In the genomic region with DNA sequence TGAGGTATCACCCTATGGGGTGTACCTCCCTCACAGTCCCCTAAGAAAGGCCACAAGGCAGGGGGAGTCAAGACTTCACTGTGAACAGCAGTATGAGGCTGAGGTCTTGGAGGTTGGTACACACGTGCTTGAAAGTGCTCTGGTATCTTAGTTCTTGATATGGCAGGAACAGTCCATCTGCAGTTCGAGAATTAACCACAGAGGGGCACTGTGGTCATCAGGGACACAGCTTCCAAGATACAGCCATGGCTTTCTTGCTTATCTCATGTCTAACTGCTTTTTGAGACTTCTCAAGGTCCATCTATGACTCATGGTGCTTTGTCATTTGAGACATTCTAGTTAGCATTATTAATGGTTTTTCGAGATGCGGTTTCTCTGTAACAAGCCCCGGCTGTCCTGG, we compare ENCODE assay signal across 8 mouse cellular contexts. TPM values are rescaled to one million over a fixed set of nuclear protein-coding genes. Genes with fewer than 3 reads are reported as not detected.
DNase-seq lines count a peak whose midpoint lies in the region; ATAC-seq and TF ChIP-seq lines count a peak whose summit lies in the region.
"Had no signal": no experiment of that assay in that cellular context is flagged by ENCODE, and none has a peak within 500 bp of the region (broad histone marks: within the 10 kb centered on the region; RNA-seq: fewer than 3 reads in every experiment).

No protein-coding gene starts in this region.

- TF ChIP-seq POLR2A in CH12.LX (IDR thresholded peaks at IDR 0.05; ENCODE audit: low read depth, low read length) = no peak; the same call in 1 of the 2 replicates

- DNase-seq in CH12.LX (ENCODE audit: extremely low read depth) = peak; percentile 93
- no peak for DNase-seq in Patski (ENCODE audit: low read depth, low spot score)
- DNase-seq in cerebellum, adult 9-11 months = peak; percentile 76
- peak; percentile 79 for DNase-seq in gastrocnemius, postnatal 10 days
- DNase-seq in layer of hippocampus, adult 11-12 months (ENCODE audit: low spot score) = peak; percentile 87
- peak; percentile 88 for DNase-seq in lung, embryonic 14.5 days
- DNase-seq in right cerebral cortex, postnatal 14 days = peak; percentile 77

- no peaks in the 10 kb centered on the region for H3K27me3 ChIP-seq in CH12.LX (replicated peaks)
- H3K27me3 ChIP-seq in Patski = peaks cover 12% of the 10 kb centered on the region
- H3K27me3 ChIP-seq in lung, embryonic 14.5 days (ENCODE audit: insufficient read depth, low read length) = no peaks in the 10 kb centered on the region

- in situ Hi-C loops in CH12.LX (cut with MboI; ENCODE audit: low pct_ligation_motif_present, low pct_unique_long_range_greater_than_20kb, low sequenced_read_pairs) = no loop called here
- in situ Hi-C loops in Patski (cut with MboI; ENCODE audit: low pct_unique_long_range_greater_than_20kb) = no loop called here

- peak overlapping the region; percentile 32; the same call in 1 of the 2 replicates for H3K4me2 ChIP-seq in CH12.LX (ENCODE audit: insufficient read depth, low read depth, poor library complexity, severe bottlenecking)
- no peak overlapping the region for H3K4me2 ChIP-seq in lung, embryonic 14.5 days
- H3K4me2 ChIP-seq: lung, embryonic 15.5 days had no signal

- peaks cover 0 to under 1% of the 10 kb centered on the region in 2 experiments for H3K36me3 ChIP-seq in CH12.LX (replicated peaks in 1 of 2; ENCODE audit: control insufficient read depth in 1 of 2, insufficient read depth in 1 of 2, low read length in 1 of 2)
- H3K36me3 ChIP-seq in lung, embryonic 14.5 days (ENCODE audit: insufficient read depth) = no peaks in the 10 kb centered on the region
- H3K36me3 ChIP-seq: lung, embryonic 15.5 days had no signal

- peaks cover 2 to 25% of the 10 kb centered on the region in 2 experiments for H3K4me1 ChIP-seq in CH12.LX (ENCODE audit: control insufficient read depth in 1 of 2, insufficient read depth in 2 of 2)
- H3K4me1 ChIP-seq in lung, embryonic 14.5 days (ENCODE audit: insufficient read depth) = no peaks in the 10 kb centered on the region

- no peak overlapping the region for H3K4me3 ChIP-seq in CH12.LX (replicated peaks in 1 of 3; ENCODE audit: low read depth in 2 of 3, low read length in 2 of 3, poor library complexity in 1 of 3)
- no peak overlapping the region for H3K4me3 ChIP-seq in lung, embryonic 14.5 days (ENCODE audit: low read depth, low read length)
- H3K4me3 ChIP-seq: lung, embryonic 15.5 days had no signal

- TF ChIP-seq CTCF in CH12.LX (conservative IDR thresholded peaks at IDR 0.05 in 1 of 2, IDR thresholded peaks at IDR 0.05 in 1 of 2; ENCODE audit: low read depth in 2 of 2, low read length in 2 of 2) (peak; percentile 88 to 89), Patski (IDR thresholded peaks at IDR 0.05) (peak; percentile 82)
- TF ChIP-seq CTCF in lung, embryonic 14.5 days (IDR thresholded peaks at IDR 0.05; ENCODE audit: low read depth) = peak; percentile 81

- H3K9ac ChIP-seq in CH12.LX (ENCODE audit: insufficient read depth, low read depth) = no peak overlapping the region
- no peak overlapping the region for H3K9ac ChIP-seq in lung, embryonic 14.5 days
- H3K9ac ChIP-seq: lung, embryonic 15.5 days had no signal

- H3K9me3 ChIP-seq in CH12.LX (replicated peaks; ENCODE audit: low read length) = no peaks in the 10 kb centered on the region
- H3K9me3 ChIP-seq in lung, embryonic 14.5 days (ENCODE audit: low read depth, low read length) = no peaks in the 10 kb centered on the region
- H3K9me3 ChIP-seq: lung, embryonic 15.5 days had no signal

- CTCF ChIA-PET in Patski (lab: Charles Lee) = interaction anchor here (0.9 to 1.7 kb wide), 3 partner anchors 9 to 76 kb away, joined by 3 to 7 read pairs (median 5); no protein-coding TSS in a partner anchor

- peak; percentile 86 for ATAC-seq in Patski
- ATAC-seq in lung, embryonic 14.5 days (ENCODE audit: insufficient read depth) = no peak

- no peak overlapping the region for H3K27ac ChIP-seq in CH12.LX (ENCODE audit: insufficient read depth, low read depth)
- no peak overlapping the region for H3K27ac ChIP-seq in lung, embryonic 14.5 days (ENCODE audit: low read depth)
- H3K27ac ChIP-seq: lung, embryonic 15.5 days had no signal

- TF ChIP-seq EP300 in CH12.LX (IDR thresholded peaks at IDR 0.05; ENCODE audit: low read length) = no peak

- peak; percentile 86 for TF ChIP-seq RAD21 in CH12.LX (IDR thresholded peaks at IDR 0.05; ENCODE audit: low read depth, low read length)

- 22% methylated on average over 5 of the region's 5 CpGs for WGBS in lung, embryonic 14.5 days

- H3K79me2 ChIP-seq in CH12.LX (replicated peaks; ENCODE audit: control insufficient read depth, extremely low read depth, insufficient read depth, poor library complexity, severe bottlenecking) = no peaks in the 10 kb centered on the region

- dilution Hi-C loops in CH12.LX (cut with MboI; ENCODE audit: extremely low pct_ligation_motif_present, extremely low pct_unique_long_range_greater_than_20kb, low sequenced_read_pairs) = no loop called here

- POLR2A ChIA-PET in Patski (lab: Charles Lee) = no interaction called here

TF ChIP-seq in CH12.LX, 34 proteins besides CTCF, POLR2A, EP300 and RAD21 (continues in another document):
- TF ChIP-seq KAT2A (IDR thresholded peaks at IDR 0.05; ENCODE audit: insufficient replicate concordance, low read length) (no peak), HCFC1 (IDR thresholded peaks at IDR 0.05; ENCODE audit: low read depth, low read length) (no peak), CHD2 (IDR thresholded peaks at IDR 0.05; ENCODE audit: low read length) (no peak), SIN3A (IDR thresholded peaks at IDR 0.05; ENCODE audit: low read length) (peak; percentile 78; the same call in 1 of the 2 replicates), POLR2AphosphoS2 (IDR thresholded peaks at IDR 0.05; ENCODE audit: low read depth, low read length) (no peak), PAX5 (IDR thresholded peaks at IDR 0.05; ENCODE audit: low read length) (no peak), ELF1 (IDR thresholded peaks at IDR 0.05; ENCODE audit: low read depth, low read length) (no peak), MXI1 (IDR thresholded peaks at IDR 0.05; ENCODE audit: low read depth, low read length) (0 out of 2 replicates have a peak, but pooled peaks have one; percentile 40), ZC3H11A (IDR thresholded peaks at IDR 0.05; ENCODE audit: low read depth, low read length) (no peak; the same call in none of the 2 replicates), IRF4 (IDR thresholded peaks at IDR 0.05; ENCODE audit: low read depth, low read length) (peak; percentile 64; the same call in 1 of the 2 replicates), MEF2A (IDR thresholded peaks at IDR 0.05; ENCODE audit: borderline replicate concordance, low read depth, low read length) (peak; percentile 71), MAX (IDR thresholded peaks at IDR 0.05; ENCODE audit: low read length) (peak; percentile 88), MAZ (IDR thresholded peaks at IDR 0.05; ENCODE audit: low read depth, low read length) (no peak), NELFE (IDR thresholded peaks at IDR 0.05; ENCODE audit: low read depth, low read length) (peak; percentile 37; the same call in 1 of the 2 replicates), GABPA (IDR thresholded peaks at IDR 0.05; ENCODE audit: insufficient replicate concordance, low read depth, low read length) (no peak), ZMIZ1 (IDR thresholded peaks at IDR 0.05; ENCODE audit: low read depth, low read length) (peak; percentile 76; the same call in 1 of the 2 replicates), MAFK (IDR thresholded peaks at IDR 0.05; ENCODE audit: insufficient replicate concordance, low read length) (0 out of 2 replicates have a peak, but pooled peaks have one; percentile 36), JUND (conservative IDR thresholded peaks at IDR 0.05; ENCODE audit: low read depth, low read length) (peak; percentile 53), E2F4 (IDR thresholded peaks at IDR 0.05; ENCODE audit: insufficient replicate concordance, low read depth, low read length) (0 out of 2 replicates have a peak, but pooled peaks have one; percentile 47), SMC3 (IDR thresholded peaks at IDR 0.05; ENCODE audit: low read depth, low read length) (peak; percentile 73), UBTF (IDR thresholded peaks at IDR 0.05; ENCODE audit: low read depth, low read length) (no peak), NRF1 (IDR thresholded peaks at IDR 0.05; ENCODE audit: low read depth, low read length) (no peak), CHD1 (IDR thresholded peaks at IDR 0.05; ENCODE audit: low read depth, low read length) (no peak), RCOR1 (conservative IDR thresholded peaks at IDR 0.05; ENCODE audit: low read depth, low read length) (0 out of 2 replicates have a peak, but pooled peaks have one; percentile 59), ZKSCAN1 (IDR thresholded peaks at IDR 0.05; ENCODE audit: borderline replicate concordance, low read depth, low read length) (no peak), USF1 (IDR thresholded peaks at IDR 0.05; ENCODE audit: low read depth, low read length) (no peak), ETS1 (conservative IDR thresholded peaks at IDR 0.05; ENCODE audit: low read depth, low read length) (peak; percentile 46), JUN (IDR thresholded peaks at IDR 0.05; ENCODE audit: insufficient read depth, low read depth, low read length) (0 out of 2 replicates have a peak, but pooled peaks have one; percentile 53), USF2 (conservative IDR thresholded peaks at IDR 0.05; ENCODE audit: low read depth, low read length) (no peak), MYC (IDR thresholded peaks at IDR 0.05; ENCODE audit: low read depth, low read length) (peak; percentile 93)

RNA-seq across cellular contexts. Expression of a gene that starts 3.0 kb away (rescaled TPM):
- 27.8 and 38.3 TPM in 2 replicates for total RNA-seq in CH12.LX (2012; rRNA removed)
- 29.7 and 32.4 TPM in 2 replicates for total RNA-seq in CH12.LX (2014; rRNA removed)
- polyA plus RNA-seq in CH12.LX (2012; ENCODE audit: insufficient read length, low read depth) = 23.7 and 28.8 TPM in 2 replicates
- polyA plus RNA-seq in Patski (2021) = 0.19 TPM
- total RNA-seq in gastrocnemius, postnatal 10 days (2021) = 1 to 10 TPM; 2.2 to 3.8 TPM
- polyA plus RNA-seq in lung, embryonic 14.5 days (2014; fragmentation: Nextera tagmentation; extraction: Ambion mirVana) = 8.4 and 8.9 TPM in 2 replicates

RNA-seq across cellular contexts. Expression of a gene that starts 15.3 kb away (rescaled TPM):
- total RNA-seq in CH12.LX (2012; rRNA removed) = 2.5 and 2.7 TPM in 2 replicates
- 1.8 and 1.9 TPM in 2 replicates for total RNA-seq in CH12.LX (2014; rRNA removed)
- 4.6 and 5.4 TPM in 2 replicates for polyA plus RNA-seq in CH12.LX (2012; ENCODE audit: insufficient read length, low read depth)
- polyA plus RNA-seq in Patski (2021) = 19.6 TPM
- 10 to 100 TPM; 18.4 to 22.9 TPM for total RNA-seq in gastrocnemius, postnatal 10 days (2021)
- 6.7 and 7.5 TPM in 2 replicates for polyA plus RNA-seq in lung, embryonic 14.5 days (2014; fragmentation: Nextera tagmentation; extraction: Ambion mirVana)

RNA-seq across cellular contexts. Expression of a gene that starts 51.5 kb away (rescaled TPM):
- total RNA-seq in CH12.LX (2012; rRNA removed) = 0.89 and 1.1 TPM in 2 replicates
- total RNA-seq in CH12.LX (2014; rRNA removed) = 1.4 and 1.6 TPM in 2 replicates
- polyA plus RNA-seq in CH12.LX (2012; ENCODE audit: insufficient read length, low read depth) = 4.7 TPM in 2 replicates
- not detected for polyA plus RNA-seq in Patski (2021)
- total RNA-seq in gastrocnemius, postnatal 10 days (2021) = 1 to 10 TPM; 1.7 to 2.6 TPM
- 3.2 and 4.0 TPM in 2 replicates for polyA plus RNA-seq in lung, embryonic 14.5 days (2014; fragmentation: Nextera tagmentation; extraction: Ambion mirVana)
